Mouse (Mus musculus) layer of hippocampus, adult 2 months (tissue): ENCODE data around the gene Eif3i. TPM values are rescaled to one million over a fixed set of nuclear protein-coding genes. Genes with fewer than 3 reads are reported as not detected.

Experiments used
- DNase-seq, 2 experiments: peaks; one replicate each; pipeline ENCODE4 v3.0.0; 2022; ENCODE audit warnings: low spot score in 2 of 2
- H3K27ac ChIP-seq: fragments of 200-600 bp; 2 replicates; pipeline ENCODE4 v1.8.1; 2022
- H3K4me3 ChIP-seq: fragments of 200-600 bp; 2 replicates; pipeline ENCODE4 v1.8.1; 2022; ENCODE audit warnings: mild to moderate bottlenecking
- CTCF ChIP-seq: fragments of 200-600 bp; conservative IDR thresholded peaks from 2 replicates; pipeline ENCODE4 v1.8.1; 2022; ENCODE audit warnings: antibody characterized with exemption, mild to moderate bottlenecking, moderate library complexity
- total RNA-seq, 2 experiments: library from RNA; stranded (reverse); gene quantifications; 2 replicates each; pipeline ENCODE4 v1.2.3; 2021

Eif3i gene
- total RNA-seq, 2 experiments from 2014 or later: 117 to 120 TPM

- no peak for TF ChIP-seq CTCF
- no peak within 1 kb of the TSS for H3K27ac ChIP-seq
- H3K4me3 ChIP-seq: no peak within 1 kb of the TSS
- no peak for DNase-seq
Observed at GRCm38 (mm10) chr4:129578466-129578865, 22.0 kb downstream of the Eif3i start, which contains the start of gene Fam167b. TSS of gene Fam167b (minus strand) at chr4:129578549.

- TF ChIP-seq CTCF: no peak
- H3K4me3 ChIP-seq: no peak overlapping the region
- no peak for DNase-seq
- no peak overlapping the region for H3K27ac ChIP-seq
Observed at GRCm38 (mm10) chr4:129577688-129578087, 22.8 kb downstream of the Eif3i start.

- H3K4me3 ChIP-seq: no peak overlapping the region
- peak; percentile 79 for TF ChIP-seq CTCF
- DNase-seq: peak in 1 of 2 experiments; percentile 49
- H3K27ac ChIP-seq: no peak overlapping the region
Observed at GRCm38 (mm10) chr4:129576863-129577491, 23.5 kb downstream of the Eif3i start.

- no peak for TF ChIP-seq CTCF
- H3K4me3 ChIP-seq: no peak overlapping the region
- H3K27ac ChIP-seq: no peak overlapping the region
- DNase-seq: no peak
Observed at GRCm38 (mm10) chr4:129575171-129575844, 25.1 kb downstream of the Eif3i start.

GRCm38 (mm10) chr4:129573430-129573829 is 27.0 kb downstream of the Eif3i start, which contains the start of gene Lck:
TSS of gene Lck (minus strand) at chr4:129573641.
- Histone ChIP-seq H3K4me3 (no peak within 1 kb of the TSS), H3K27ac (no peak within 1 kb of the TSS)
- no peak for TF ChIP-seq CTCF
- no peak for DNase-seq

GRCm38 (mm10) chr4:129573093-129573370 is 27.4 kb downstream of the Eif3i start:
- Histone ChIP-seq H3K27ac (no peak overlapping the region), H3K4me3 (no peak overlapping the region)
- TF ChIP-seq CTCF: no peak
- DNase-seq: no peak

GRCm38 (mm10) chr4:129572236-129573092 is 28.0 kb downstream of the Eif3i start:
- Histone ChIP-seq H3K27ac (no peak overlapping the region), H3K4me3 (no peak overlapping the region)
- DNase-seq: no peak
- TF ChIP-seq CTCF: no peak

- no peak for TF ChIP-seq CTCF
- DNase-seq: no peak
- Histone ChIP-seq H3K4me3 (no peak overlapping the region), H3K27ac (no peak overlapping the region)
Observed at GRCm38 (mm10) chr4:129571551-129572084, 28.8 kb downstream of the Eif3i start.

- no peak for DNase-seq
Observed at GRCm38 (mm10) chr4:129570028-129570427, 30.4 kb downstream of the Eif3i start.

GRCm38 (mm10) chr4:129568366-129568765 is 32.1 kb downstream of the Eif3i start:
- H3K27ac ChIP-seq: no peak overlapping the region
- TF ChIP-seq CTCF: no peak
- H3K4me3 ChIP-seq: no peak overlapping the region
- DNase-seq: no peak

More at GRCm38 (mm10) chr4:129570028-129570427, 30.4 kb downstream of the Eif3i start:
- Histone ChIP-seq H3K4me3 (no peak overlapping the region), H3K27ac (no peak overlapping the region)
- no peak for TF ChIP-seq CTCF

GRCm38 (mm10) chr4:129565139-129565538 is 35.3 kb downstream of the Eif3i start:
- Histone ChIP-seq H3K27ac (no peak overlapping the region), H3K4me3 (no peak overlapping the region)
- TF ChIP-seq CTCF: no peak
- no peak for DNase-seq

GRCm38 (mm10) chr4:129563718-129564117 is 36.7 kb downstream of the Eif3i start:
- Histone ChIP-seq H3K27ac (no peak overlapping the region), H3K4me3 (no peak overlapping the region)
- TF ChIP-seq CTCF: no peak
- DNase-seq: no peak

GRCm38 (mm10) chr4:129561184-129561583 is 39.3 kb downstream of the Eif3i start:
- no peak overlapping the region for H3K27ac ChIP-seq
- no peak overlapping the region for H3K4me3 ChIP-seq
- no peak for DNase-seq

More at GRCm38 (mm10) chr4:129561184-129561583, 39.3 kb downstream of the Eif3i start:
- no peak for TF ChIP-seq CTCF
